ENCODE assay signal across 20 mouse cellular contexts in the genomic region with DNA sequence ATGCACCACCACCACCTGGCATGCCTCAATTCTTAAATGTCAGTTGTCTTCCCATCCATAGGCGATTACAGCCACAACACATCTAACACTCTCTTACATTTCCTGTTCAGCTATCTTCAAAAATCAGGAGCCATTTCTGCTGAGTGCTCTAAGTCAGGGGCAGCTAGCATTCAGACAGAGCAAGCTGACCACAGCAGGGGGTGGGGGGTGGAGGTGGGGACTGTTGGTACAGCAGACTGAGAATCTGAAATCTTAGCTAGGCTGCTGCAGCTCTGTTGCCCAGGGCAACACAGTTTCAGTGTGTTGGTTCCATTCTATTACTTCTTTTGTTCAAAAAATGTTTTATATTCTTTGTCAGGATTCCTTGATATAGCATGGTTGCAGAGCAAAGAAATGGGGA. TPM values are rescaled to one million over a fixed set of nuclear protein-coding genes. Genes with fewer than 3 reads are reported as not detected.
A peak's percentile ranks its signal among the peaks of the same experiment; 100 is the strongest.
DNase-seq lines count a peak whose midpoint lies in the region; ATAC-seq and TF ChIP-seq lines count a peak whose summit lies in the region.
"Had no signal": no experiment of that assay in that cellular context is flagged by ENCODE, and none has a peak within 500 bp of the region (broad histone marks: within the 10 kb centered on the region; RNA-seq: fewer than 3 reads in every experiment).

No protein-coding gene starts in this region.

- H3K36me3 ChIP-seq in forebrain, embryonic 14.5 days (ENCODE audit: control insufficient read depth, insufficient read depth, low read length): peaks cover 5% of the 10 kb centered on the region; the same call in 1 of the 2 replicates
- peaks cover 15% of the 10 kb centered on the region; the same call in 1 of the 2 replicates for H3K36me3 ChIP-seq in hindbrain, postnatal 0 days (ENCODE audit: insufficient read depth, low read length)
- no peaks in the 10 kb centered on the region for H3K36me3 ChIP-seq in neural tube, embryonic 14.5 days (ENCODE audit: control insufficient read depth, insufficient read depth, low read length)
- H3K36me3 ChIP-seq in embryonic facial prominence, embryonic 10.5 days (replicated peaks): peaks cover 15% of the 10 kb centered on the region
- H3K36me3 ChIP-seq: G1E; liver, embryonic 15.5 days had no signal

- no peaks in the 10 kb centered on the region for H3K4me1 ChIP-seq in forebrain, embryonic 14.5 days (ENCODE audit: control insufficient read depth, insufficient read depth, low read length)
- no peaks in the 10 kb centered on the region for H3K4me1 ChIP-seq in hindbrain, postnatal 0 days (ENCODE audit: insufficient read depth, low read length)
- 0 out of 2 replicates have a peak, but pooled peaks cover 3% of the 10 kb centered on the region for H3K4me1 ChIP-seq in neural tube, embryonic 14.5 days (ENCODE audit: control insufficient read depth, insufficient read depth, low read length)
- H3K4me1 ChIP-seq in embryonic facial prominence, embryonic 10.5 days: no peaks in the 10 kb centered on the region
- H3K4me1 ChIP-seq: embryonic facial prominence, embryonic 15.5 days; kidney, embryonic 15.5 days had no signal

- no peak overlapping the region for H3K4me2 ChIP-seq in forebrain, embryonic 14.5 days (ENCODE audit: low read length)
- no peak overlapping the region for H3K4me2 ChIP-seq in hindbrain, postnatal 0 days (ENCODE audit: low read depth, low read length)
- no peak overlapping the region for H3K4me2 ChIP-seq in neural tube, embryonic 14.5 days (ENCODE audit: low read depth, low read length)
- H3K4me2 ChIP-seq: embryonic facial prominence, embryonic 15.5 days; kidney, embryonic 15.5 days; liver, embryonic 15.5 days had no signal

- H3K27me3 ChIP-seq in forebrain, embryonic 14.5 days (replicated peaks; ENCODE audit: control insufficient read depth, insufficient read depth, low read length): no peaks in the 10 kb centered on the region
- no peaks in the 10 kb centered on the region for H3K27me3 ChIP-seq in hindbrain, postnatal 0 days (ENCODE audit: insufficient read depth, low read length)
- no peaks in the 10 kb centered on the region for H3K27me3 ChIP-seq in neural tube, embryonic 14.5 days (ENCODE audit: control insufficient read depth, insufficient read depth, low read length)
- no peaks in the 10 kb centered on the region for H3K27me3 ChIP-seq in embryonic facial prominence, embryonic 10.5 days (replicated peaks; ENCODE audit: low read depth, poor library complexity, severe bottlenecking)
- H3K27me3 ChIP-seq: embryonic facial prominence, embryonic 15.5 days; kidney, embryonic 15.5 days; liver, embryonic 15.5 days had no signal

- H3K9ac ChIP-seq in forebrain, embryonic 14.5 days (ENCODE audit: low read length): no peak overlapping the region
- no peak overlapping the region for H3K9ac ChIP-seq in hindbrain, postnatal 0 days (replicated peaks; ENCODE audit: low read length)
- no peak overlapping the region for H3K9ac ChIP-seq in neural tube, embryonic 14.5 days (replicated peaks; ENCODE audit: low read depth, low read length)
- H3K9ac ChIP-seq: embryonic facial prominence, embryonic 15.5 days; kidney, embryonic 15.5 days; liver, embryonic 15.5 days had no signal

- no peaks in the 10 kb centered on the region for H3K9me3 ChIP-seq in forebrain, embryonic 14.5 days (replicated peaks; ENCODE audit: control insufficient read depth, low read length)
- H3K9me3 ChIP-seq in hindbrain, postnatal 0 days (ENCODE audit: low read length): no peaks in the 10 kb centered on the region
- H3K9me3 ChIP-seq in neural tube, embryonic 14.5 days (ENCODE audit: control insufficient read depth, low read length): no peaks in the 10 kb centered on the region
- H3K9me3 ChIP-seq in embryonic facial prominence, embryonic 10.5 days: no peaks in the 10 kb centered on the region
- H3K9me3 ChIP-seq: embryonic facial prominence, embryonic 15.5 days; G1E; heart, embryonic 10.5 days; kidney, embryonic 15.5 days; liver, embryonic 15.5 days had no signal

- no peak; the same call in 1 of the 2 replicates for ATAC-seq in forebrain, embryonic 14.5 days
- ATAC-seq in hindbrain, postnatal 0 days: peak; percentile 49; the same call in 1 of the 2 replicates
- peak; percentile 38; the same call in 1 of the 2 replicates for ATAC-seq in neural tube, embryonic 14.5 days (ENCODE audit: low read depth)
- ATAC-seq: activated CD4-positive, CD25-positive, alpha-beta regulatory T cell, adult 4 months had no signal

- WGBS in forebrain, embryonic 14.5 days: 80% methylated on average over 1 of the region's 1 CpGs
- 64% methylated on average over 1 of the region's 1 CpGs for WGBS in hindbrain, postnatal 0 days
- 73% methylated on average over 1 of the region's 1 CpGs for WGBS in neural tube, embryonic 14.5 days
- whole genome bisulfite sequencing in embryonic facial prominence, embryonic 10.5 days: 80% methylated on average over 1 of the region's 1 CpGs

- DNase-seq in left cerebral cortex, postnatal 4 days: peak; percentile 46
- no peak for DNase-seq in left cerebral cortex, adult 9 months (ENCODE audit: low spot score in 2 of 2)
- peak; percentile 46 for DNase-seq in forebrain, embryonic 14.5 days (ENCODE audit: low spot score)
- peak; percentile 44 for DNase-seq in hindbrain, postnatal 0 days (ENCODE audit: low spot score)
- DNase-seq in embryonic facial prominence, embryonic 10.5 days (ENCODE audit: low spot score): no peak
- no peak for DNase-seq in c-Kit-positive CD71-positive TER-119-positive erythroid progenitor cells, embryonic 14.5 days (ENCODE audit: low spot score)
- DNase-seq in gastrocnemius, postnatal 10 days: no peak
- DNase-seq: cerebellum, adult 9-11 months; right cerebral cortex, postnatal 25 days; thymus, postnatal 25 days had no signal

- H3K27ac ChIP-seq in forebrain, embryonic 14.5 days (ENCODE audit: low read depth, low read length): peak overlapping the region; percentile 39; the same call in 1 of the 2 replicates
- H3K27ac ChIP-seq in hindbrain, postnatal 0 days: peak overlapping the region; percentile 65; the same call in 1 of the 2 replicates
- no peak overlapping the region for H3K27ac ChIP-seq in neural tube, embryonic 14.5 days (ENCODE audit: low read depth, low read length)
- no peak overlapping the region for H3K27ac ChIP-seq in embryonic facial prominence, embryonic 10.5 days (replicated peaks)
- H3K27ac ChIP-seq: embryonic facial prominence, embryonic 15.5 days; heart, embryonic 10.5 days; kidney, embryonic 15.5 days; liver, embryonic 15.5 days had no signal

- intact Hi-C loops in left cerebral cortex, postnatal 4 days (cut with DNase I): no loop called here

- no peak for TF ChIP-seq CTCF in hindbrain, postnatal 0 days (IDR thresholded peaks at IDR 0.05; ENCODE audit: low read depth)

- H3K4me3 ChIP-seq in forebrain, embryonic 14.5 days (ENCODE audit: low read depth, low read length): no peak overlapping the region
- H3K4me3 ChIP-seq in hindbrain, postnatal 0 days (ENCODE audit: low read length): no peak overlapping the region
- H3K4me3 ChIP-seq in neural tube, embryonic 14.5 days (ENCODE audit: low read depth, low read length): no peak overlapping the region
- no peak overlapping the region for H3K4me3 ChIP-seq in embryonic facial prominence, embryonic 10.5 days
- H3K4me3 ChIP-seq: embryonic facial prominence, embryonic 15.5 days; heart, embryonic 10.5 days; kidney, embryonic 15.5 days; liver, embryonic 15.5 days had no signal

RNA-seq across cellular contexts. Expression of a gene that starts 40.9 kb away (rescaled TPM):
- total RNA-seq in left cerebral cortex, postnatal 4 days (2021): 10 to 100 TPM; 83.0 to 84.2 TPM
- 11.1 and 11.6 TPM in 2 replicates for polyA plus RNA-seq in forebrain, embryonic 14.5 days (2014; fragmentation: Nextera tagmentation; extraction: Ambion mirVana)
- total RNA-seq in hindbrain, postnatal 0 days (2014; rRNA removed): 64.4 and 69.4 TPM in 2 replicates
- polyA plus RNA-seq in hindbrain, postnatal 0 days (2015; fragmentation: Nextera tagmentation; extraction: Ambion mirVana): 22.5 and 23.7 TPM in 2 replicates
- 17.6 and 24.8 TPM in 2 replicates for polyA plus RNA-seq in neural tube, embryonic 14.5 days (2014; fragmentation: Nextera tagmentation; extraction: Ambion mirVana)
- polyA plus RNA-seq in embryonic facial prominence, embryonic 10.5 days (2016; fragmentation: Nextera tagmentation; extraction: Ambion mirVana): 4.6 and 5.7 TPM in 2 replicates
- 10 to 100 TPM; 14.6 to 15.0 TPM for total RNA-seq in gastrocnemius, postnatal 10 days (2021)

RNA-seq across cellular contexts. Expression of a gene that starts 46.3 kb away (rescaled TPM):
- 1 to 10 TPM in 1 of 2 experiments, not detected in 1; 2.0 TPM for total RNA-seq in left cerebral cortex, postnatal 4 days (2021)
- polyA plus RNA-seq in forebrain, embryonic 14.5 days (2014; fragmentation: Nextera tagmentation; extraction: Ambion mirVana): not detected in 2 replicates
- total RNA-seq in hindbrain, postnatal 0 days (2014; rRNA removed): not detected in 2 replicates
- polyA plus RNA-seq in hindbrain, postnatal 0 days (2015; fragmentation: Nextera tagmentation; extraction: Ambion mirVana): 0.54 TPM in 1 of 2 replicates, not detected in the other
- polyA plus RNA-seq in neural tube, embryonic 14.5 days (2014; fragmentation: Nextera tagmentation; extraction: Ambion mirVana): not detected in 2 replicates
- polyA plus RNA-seq in embryonic facial prominence, embryonic 10.5 days (2016; fragmentation: Nextera tagmentation; extraction: Ambion mirVana): not detected in 2 replicates
- not detected for total RNA-seq in gastrocnemius, postnatal 10 days (2021)
- total RNA-seq: G1E; left cerebral cortex, postnatal 14 days had no signal
- polyA plus RNA-seq: activated CD4-positive, CD25-positive, alpha-beta regulatory T cell, adult 4 months; C2C12; G1E; heart, embryonic 10.5 days; kidney, embryonic 15.5 days; liver, embryonic 15.5 days; stomach, embryonic 14.5 days had no signal

RNA-seq across cellular contexts. Expression of a gene that starts 46.9 kb away (rescaled TPM):
- total RNA-seq in left cerebral cortex, postnatal 4 days (2021): 1 to 10 TPM; 4.4 to 5.8 TPM
- 1.2 and 1.8 TPM in 2 replicates for polyA plus RNA-seq in forebrain, embryonic 14.5 days (2014; fragmentation: Nextera tagmentation; extraction: Ambion mirVana)
- total RNA-seq in hindbrain, postnatal 0 days (2014; rRNA removed): 1.0 and 2.2 TPM in 2 replicates
- 2.0 and 2.6 TPM in 2 replicates for polyA plus RNA-seq in hindbrain, postnatal 0 days (2015; fragmentation: Nextera tagmentation; extraction: Ambion mirVana)
- 2.3 and 3.1 TPM in 2 replicates for polyA plus RNA-seq in neural tube, embryonic 14.5 days (2014; fragmentation: Nextera tagmentation; extraction: Ambion mirVana)
- 0.45 and 0.74 TPM in 2 replicates for polyA plus RNA-seq in embryonic facial prominence, embryonic 10.5 days (2016; fragmentation: Nextera tagmentation; extraction: Ambion mirVana)
- not detected for total RNA-seq in gastrocnemius, postnatal 10 days (2021)
- polyA plus RNA-seq: G1E; liver, embryonic 15.5 days had no signal

Comparison
In these comparisons a context has a peak if more than half of its experiments do, and no peak if none do; other contexts are left out.
1. DNase-seq: peak in left cerebral cortex, postnatal 4 days (single experiment), forebrain, embryonic 14.5 days (single experiment) and hindbrain, postnatal 0 days (single experiment); none in left cerebral cortex, adult 9 months (0 of 2), embryonic facial prominence, embryonic 10.5 days (single experiment), c-Kit-positive CD71-positive TER-119-positive erythroid progenitor cells, embryonic 14.5 days (single experiment) and gastrocnemius, postnatal 10 days (single experiment).
2. H3K27ac ChIP-seq: peak in forebrain, embryonic 14.5 days (single experiment) and hindbrain, postnatal 0 days (single experiment); none in neural tube, embryonic 14.5 days (single experiment) and embryonic facial prominence, embryonic 10.5 days (single experiment).